Mouse (Mus musculus) lung, adult 2 months (tissue): ENCODE measurements around the gene Miip. TPM values are rescaled to one million over a fixed set of nuclear protein-coding genes. Genes with fewer than 3 reads are reported as not detected.

Experiments used
- DNase-seq: peaks from one replicate; pipeline ENCODE4 v3.0.0; 2022
- H3K4me1 ChIP-seq: fragments of 200-500 bp; 2 replicates; pipeline ENCODE4 v1.6.1; 2011; ENCODE audit warnings: low read length; ENCODE audit not compliant: control insufficient read depth, insufficient read depth
- H3K4me3 ChIP-seq: fragments of 200-500 bp; replicated peaks from 2 replicates; pipeline ENCODE3; 2011; ENCODE audit warnings: low read depth, mild to moderate bottlenecking, control low read depth, low read length; ENCODE audit errors: extremely low read depth
- CTCF ChIP-seq: fragments of 200-500 bp; IDR thresholded peaks from 2 replicates; pipeline ENCODE4 v1.5.1; 2011; ENCODE audit warnings: mild to moderate bottlenecking, low read length, control low read depth; ENCODE audit not compliant: insufficient read depth
- POLR2A ChIP-seq: fragments of 200-500 bp; IDR thresholded peaks from 2 replicates; pipeline ENCODE4 v1.6.1; 2011; ENCODE audit warnings: low read depth, mild to moderate bottlenecking, control low read depth, low read length, borderline replicate concordance; ENCODE audit errors: extremely low read depth
- WGBS: fragments of 180-500 bp; shearing (Covaris S2); methylation state at CpG from one replicate; pipeline ENCODE4 v1.1.7; 2018; 5-methylcytosine and 5-hydroxymethylcytosine counted together
- polyA plus RNA-seq: library from polyadenylated mRNA; depleted of rRNA; stranded (reverse); fragments of >200 nt; gene quantifications from 2 replicates; pipeline ENCODE4 v1.2.3, GENCODE M21; 2012

The Miip gene
- polyA plus RNA-seq, 1 experiment = 70.3 TPM

GRCm38 (mm10) chr4:147896411-147896810 lies 27.8 kb upstream of the Miip start:
- TF ChIP-seq POLR2A = no peak
- no peak for TF ChIP-seq CTCF
- no peak for DNase-seq
- 32% methylated on average over 1 of the region's 1 CpGs for WGBS
- Histone ChIP-seq H3K4me3 (no peak overlapping the region), H3K4me1 (no peaks in the 10 kb centered on the region; the same call in 1 of the 2 replicates)

GRCm38 (mm10) chr4:147895815-147896330 lies 27.3 kb upstream of the Miip start:
- no peak for TF ChIP-seq CTCF
- no peak for TF ChIP-seq POLR2A
- no peak for DNase-seq
- WGBS = 81% methylated on average over 4 of the region's 4 CpGs

GRCm38 (mm10) chr4:147890341-147890740 lies 21.7 kb upstream of the Miip start:
- no peak for DNase-seq
- H3K4me1 ChIP-seq = no peaks in the 10 kb centered on the region
- H3K4me3 ChIP-seq = no peak overlapping the region
- WGBS = 77% methylated on average over 6 of the region's 6 CpGs
- TF ChIP-seq CTCF = no peak
- TF ChIP-seq POLR2A = no peak

More at GRCm38 (mm10) chr4:147895815-147896330, 27.3 kb upstream of the Miip start:
- Histone ChIP-seq H3K4me1 (no peaks in the 10 kb centered on the region; the same call in 1 of the 2 replicates), H3K4me3 (no peak overlapping the region)

- no peak overlapping the region for H3K4me3 ChIP-seq
- no peak for DNase-seq
- no peaks in the 10 kb centered on the region for H3K4me1 ChIP-seq
- TF ChIP-seq POLR2A = no peak
- TF ChIP-seq CTCF = no peak
- WGBS = 86% methylated on average over 4 of the region's 4 CpGs
Observed at GRCm38 (mm10) chr4:147888237-147888636, 19.6 kb upstream of the Miip start.

- TF ChIP-seq POLR2A (no peak), CTCF (no peak)
- no peaks in the 10 kb centered on the region for H3K4me1 ChIP-seq
- no peak for DNase-seq
- 93% methylated on average over 7 of the region's 7 CpGs for WGBS
- no peak overlapping the region for H3K4me3 ChIP-seq
Observed at GRCm38 (mm10) chr4:147887277-147887676, 18.7 kb upstream of the Miip start.

GRCm38 (mm10) chr4:147886158-147886557 lies 17.5 kb upstream of the Miip start:
- no peak overlapping the region for H3K4me3 ChIP-seq
- WGBS = 96% methylated on average over 12 of the region's 12 CpGs
- no peak for DNase-seq
- no peaks in the 10 kb centered on the region for H3K4me1 ChIP-seq
- no peak for TF ChIP-seq CTCF
- no peak for TF ChIP-seq POLR2A

- Histone ChIP-seq H3K4me1 (no peaks in the 10 kb centered on the region), H3K4me3 (no peak overlapping the region)
- TF ChIP-seq CTCF (no peak), POLR2A (no peak)
- no peak for DNase-seq
- 91% methylated on average over 3 of the region's 3 CpGs for WGBS
Observed at GRCm38 (mm10) chr4:147884138-147884537, 15.5 kb upstream of the Miip start.

GRCm38 (mm10) chr4:147883041-147883440 lies 14.4 kb upstream of the Miip start:
- DNase-seq = no peak
- WGBS = 82% methylated on average over 6 of the region's 6 CpGs
- TF ChIP-seq CTCF = no peak
- no peak for TF ChIP-seq POLR2A
- Histone ChIP-seq H3K4me1 (no peaks in the 10 kb centered on the region), H3K4me3 (no peak overlapping the region)

GRCm38 (mm10) chr4:147881792-147882191 lies 13.2 kb upstream of the Miip start:
- DNase-seq = no peak
- Histone ChIP-seq H3K4me1 (no peaks in the 10 kb centered on the region), H3K4me3 (no peak overlapping the region)
- WGBS = 95% methylated on average over 7 of the region's 7 CpGs
- TF ChIP-seq CTCF (no peak), POLR2A (no peak)

- Histone ChIP-seq H3K4me1 (no peaks in the 10 kb centered on the region), H3K4me3 (no peak overlapping the region)
- TF ChIP-seq CTCF = no peak
- no peak for TF ChIP-seq POLR2A
- no peak for DNase-seq
- 55% methylated on average over 5 of the region's 5 CpGs for WGBS
Observed at GRCm38 (mm10) chr4:147879865-147880264, 11.2 kb upstream of the Miip start.
